Mouse (Mus musculus) cortical plate, adult 2 months (tissue): ENCODE measurements around the gene Tnfrsf25.

ENCODE experiments used
- CTCF ChIP-seq: fragments of 200-500 bp; IDR thresholded peaks from 2 replicates; pipeline ENCODE4 v1.5.1; 2011; ENCODE audit warnings: mild to moderate bottlenecking, control low read depth, low read length; ENCODE audit not compliant: insufficient read depth; ENCODE audit errors: extremely low read depth
- POLR2A ChIP-seq: fragments of 200-500 bp; IDR thresholded peaks from 2 replicates; pipeline ENCODE4 v1.6.1; 2011; ENCODE audit warnings: mild to moderate bottlenecking, low read length, control low read depth; ENCODE audit not compliant: insufficient read depth; ENCODE audit errors: extremely low read depth

- TF ChIP-seq CTCF (no peak), POLR2A (no peak)
Measured at GRCm38 (mm10) chr4:152108673-152109072, 7.1 kb upstream of the Tnfrsf25 start.
